Mouse (Mus musculus): ENCODE measurements around the gene Acss1. TPM values are rescaled to one million over a fixed set of nuclear protein-coding genes. Genes with fewer than 3 reads are reported as not detected.
A peak's percentile ranks its signal among the peaks of the same experiment; 100 is the strongest.

Acss1 gene
- polyA plus RNA-seq, 1 experiment, result not detected

DNA sequence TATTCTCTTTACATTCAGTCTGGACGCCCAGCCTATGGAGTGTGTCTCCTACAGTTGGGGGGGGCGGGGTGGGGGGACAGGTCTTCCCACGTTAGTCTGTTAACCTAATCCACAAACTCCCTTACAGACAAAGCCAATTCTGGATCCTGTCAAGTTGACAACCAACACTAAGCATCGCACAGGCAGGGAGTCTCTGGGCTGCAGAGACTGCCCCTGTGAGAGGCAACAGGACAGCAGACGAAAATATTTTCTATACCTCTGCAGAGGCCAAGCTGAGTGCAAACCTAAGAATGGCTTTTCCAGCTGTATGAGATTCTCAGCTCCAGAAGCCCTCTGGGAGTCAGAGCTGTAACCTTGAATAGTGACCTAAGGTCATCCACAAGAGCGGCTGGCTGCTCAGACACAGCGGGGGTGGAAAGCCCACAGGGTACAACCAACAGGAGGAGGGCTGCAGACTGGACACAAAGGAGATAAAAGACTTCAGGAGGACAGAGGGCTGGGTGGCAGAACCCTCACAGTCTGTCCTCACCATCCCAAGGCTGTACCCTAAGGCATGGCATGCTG is 17.7 kb downstream of the Acss1 start:
- WGBS, result 42% methylated on average over 7 of the region's 7 CpGs
- Histone ChIP-seq H3K4me1 (ENCODE audit: control insufficient read depth, insufficient read depth, low read length) (peaks cover 26% of the 10 kb centered on the region), H3K27ac (ENCODE audit: insufficient read depth, low read depth, low read length) (0 out of 2 replicates have a peak overlapping the region, but pooled peaks have one; percentile 26), H3K4me3 (ENCODE audit: insufficient read depth, low read depth, low read length) (no peak overlapping the region)
- TF ChIP-seq CTCF (IDR thresholded peaks at IDR 0.05; ENCODE audit: insufficient read depth, low read depth, low read length), result no peak
- TF ChIP-seq POLR2A (IDR thresholded peaks at IDR 0.05; ENCODE audit: insufficient read depth, low read depth, low read length), result no peak

DNA sequence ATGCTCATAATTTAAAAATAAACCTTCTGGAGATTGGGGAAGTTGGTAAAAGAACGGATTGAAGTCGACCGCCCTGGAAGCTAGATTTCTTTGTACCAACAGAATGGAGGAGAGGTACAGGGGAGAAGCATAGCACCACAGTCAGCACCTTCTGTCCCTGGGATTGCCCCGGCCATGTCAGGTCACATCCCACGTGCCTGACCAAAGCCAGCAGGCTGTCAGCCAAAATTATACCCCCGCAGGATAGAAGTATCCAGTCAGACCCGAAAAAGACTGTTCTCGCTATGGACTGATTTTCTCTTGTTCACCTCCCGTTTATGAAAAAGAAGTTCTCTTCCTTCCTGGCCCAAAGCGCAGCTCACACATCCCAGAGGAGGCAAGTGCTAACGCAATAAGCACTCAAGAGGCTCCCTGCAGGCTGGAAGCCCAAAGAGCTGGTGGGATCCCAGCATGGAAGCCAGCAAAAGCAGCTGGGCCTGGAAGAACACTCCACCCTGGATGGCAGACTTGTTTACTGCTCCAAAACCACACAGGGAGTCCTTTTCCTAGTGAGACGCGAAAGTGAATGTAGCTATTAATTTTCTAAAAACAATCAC is 19.9 kb downstream of the Acss1 start:
- H3K4me1 ChIP-seq (ENCODE audit: control insufficient read depth, insufficient read depth, low read length), result peaks cover 26% of the 10 kb centered on the region
- H3K4me3 ChIP-seq (ENCODE audit: insufficient read depth, low read depth, low read length), result no peak overlapping the region
- 22% methylated on average over 13 of the region's 13 CpGs for WGBS
- TF ChIP-seq CTCF (IDR thresholded peaks at IDR 0.05; ENCODE audit: insufficient read depth, low read depth, low read length) (no peak), POLR2A (IDR thresholded peaks at IDR 0.05; ENCODE audit: insufficient read depth, low read depth, low read length) (no peak)
- peak overlapping the region; percentile 71 for H3K27ac ChIP-seq (ENCODE audit: insufficient read depth, low read depth, low read length)

DNA sequence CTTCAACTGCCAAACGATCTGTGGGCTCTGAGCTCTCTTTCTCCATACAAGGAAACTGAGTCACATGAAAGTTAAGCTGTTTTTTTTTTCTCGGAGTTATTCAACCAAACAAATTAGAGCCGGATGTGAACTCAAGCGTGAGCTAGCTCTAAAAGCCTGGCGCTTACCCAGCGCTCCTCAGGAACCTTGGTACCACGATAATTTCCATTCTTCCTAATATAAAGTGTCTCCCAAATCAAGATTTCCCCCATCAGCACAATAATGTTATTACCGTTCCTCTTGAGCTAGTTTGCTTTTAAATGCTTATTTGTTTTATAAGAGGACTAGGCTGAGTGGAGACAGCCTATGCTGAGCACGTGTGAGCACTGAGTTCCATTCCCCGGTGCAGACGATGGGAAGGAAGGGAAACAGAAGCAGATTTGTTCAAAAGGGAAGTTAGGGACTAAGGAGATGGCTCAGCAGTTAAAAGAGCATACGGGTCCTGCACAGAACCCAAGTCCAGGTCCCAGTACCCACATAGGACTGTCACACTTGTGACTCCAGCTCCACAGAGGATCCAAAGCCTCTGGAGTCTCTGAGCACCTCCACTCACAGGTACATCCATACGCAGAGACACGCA is 20.5 kb downstream of the Acss1 start:
- H3K4me1 ChIP-seq (ENCODE audit: control insufficient read depth, insufficient read depth, low read length), result peaks cover 26% of the 10 kb centered on the region
- peak overlapping the region; percentile 71 for H3K27ac ChIP-seq (ENCODE audit: insufficient read depth, low read depth, low read length)
- no peak for TF ChIP-seq CTCF (IDR thresholded peaks at IDR 0.05; ENCODE audit: insufficient read depth, low read depth, low read length)
- TF ChIP-seq POLR2A (IDR thresholded peaks at IDR 0.05; ENCODE audit: insufficient read depth, low read depth, low read length), result no peak
- WGBS, result 29% methylated on average over 14 of the region's 14 CpGs
- no peak overlapping the region for H3K4me3 ChIP-seq (ENCODE audit: insufficient read depth, low read depth, low read length)

DNA sequence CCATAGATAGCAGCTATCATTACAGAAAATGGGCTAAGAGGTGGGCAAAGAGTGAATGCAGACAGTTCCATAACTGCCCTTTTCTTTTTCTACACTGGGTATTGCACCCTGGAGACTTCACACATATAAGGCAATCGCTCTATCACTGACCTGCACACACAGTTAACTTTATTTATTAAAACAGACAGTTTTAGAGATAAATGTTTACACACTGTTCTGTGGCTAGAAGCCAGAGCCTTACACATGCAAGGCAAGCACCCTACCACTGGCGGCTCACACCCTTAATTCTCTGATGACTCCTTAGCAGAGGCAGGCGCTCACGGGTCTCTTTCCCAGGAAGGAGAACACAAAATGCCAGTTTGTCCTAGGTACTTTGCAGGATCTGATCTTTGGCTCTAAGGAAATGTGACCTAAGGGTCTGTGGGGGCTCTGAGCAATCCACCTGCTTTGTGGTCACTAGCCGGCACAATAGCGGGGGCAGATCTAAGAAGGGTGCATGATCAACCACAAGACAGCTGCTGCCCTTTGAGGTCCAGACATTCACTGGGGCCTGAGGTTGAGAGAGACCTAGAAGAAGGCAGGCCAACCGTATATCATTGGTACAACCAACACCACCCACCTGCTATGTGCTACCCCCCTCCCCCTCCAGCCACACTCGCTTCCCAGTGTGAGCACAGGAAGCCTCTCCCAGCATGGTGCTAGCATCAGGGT is 21.7 kb downstream of the Acss1 start:
- 80% methylated on average over 8 of the region's 8 CpGs for WGBS
- no peak for TF ChIP-seq POLR2A (IDR thresholded peaks at IDR 0.05; ENCODE audit: insufficient read depth, low read depth, low read length)
- no peak for TF ChIP-seq CTCF (IDR thresholded peaks at IDR 0.05; ENCODE audit: insufficient read depth, low read depth, low read length)
- Histone ChIP-seq H3K27ac (ENCODE audit: insufficient read depth, low read depth, low read length) (no peak overlapping the region), H3K4me3 (ENCODE audit: insufficient read depth, low read depth, low read length) (no peak overlapping the region), H3K4me1 (ENCODE audit: control insufficient read depth, insufficient read depth, low read length) (peaks cover 26% of the 10 kb centered on the region)

DNA sequence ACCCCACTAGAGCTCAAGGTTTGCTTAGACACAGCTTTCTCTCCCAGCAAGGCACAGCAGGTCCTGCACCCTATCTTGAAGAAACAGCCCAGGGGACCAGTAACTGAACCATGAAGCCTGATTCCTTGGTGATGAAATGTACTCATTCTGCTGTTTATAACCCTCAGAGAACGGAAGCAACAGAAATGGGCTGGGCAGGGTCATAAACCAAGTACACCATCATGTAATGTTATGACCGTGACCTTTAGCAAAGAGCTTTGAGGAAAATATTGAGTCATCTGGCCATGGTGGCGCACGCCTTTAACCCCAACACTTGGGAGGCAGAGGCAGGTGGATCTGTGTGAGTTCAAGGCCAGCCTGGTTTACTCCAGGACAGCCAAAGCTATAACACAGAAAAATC is 23.1 kb downstream of the Acss1 start:
- TF ChIP-seq POLR2A (IDR thresholded peaks at IDR 0.05; ENCODE audit: insufficient read depth, low read depth, low read length) (no peak), CTCF (IDR thresholded peaks at IDR 0.05; ENCODE audit: insufficient read depth, low read depth, low read length) (no peak)
- Histone ChIP-seq H3K4me1 (ENCODE audit: control insufficient read depth, insufficient read depth, low read length) (peaks cover 19% of the 10 kb centered on the region), H3K4me3 (ENCODE audit: insufficient read depth, low read depth, low read length) (no peak overlapping the region), H3K27ac (ENCODE audit: insufficient read depth, low read depth, low read length) (no peak overlapping the region)
- WGBS, result 86% methylated on average over 4 of the region's 4 CpGs

DNA sequence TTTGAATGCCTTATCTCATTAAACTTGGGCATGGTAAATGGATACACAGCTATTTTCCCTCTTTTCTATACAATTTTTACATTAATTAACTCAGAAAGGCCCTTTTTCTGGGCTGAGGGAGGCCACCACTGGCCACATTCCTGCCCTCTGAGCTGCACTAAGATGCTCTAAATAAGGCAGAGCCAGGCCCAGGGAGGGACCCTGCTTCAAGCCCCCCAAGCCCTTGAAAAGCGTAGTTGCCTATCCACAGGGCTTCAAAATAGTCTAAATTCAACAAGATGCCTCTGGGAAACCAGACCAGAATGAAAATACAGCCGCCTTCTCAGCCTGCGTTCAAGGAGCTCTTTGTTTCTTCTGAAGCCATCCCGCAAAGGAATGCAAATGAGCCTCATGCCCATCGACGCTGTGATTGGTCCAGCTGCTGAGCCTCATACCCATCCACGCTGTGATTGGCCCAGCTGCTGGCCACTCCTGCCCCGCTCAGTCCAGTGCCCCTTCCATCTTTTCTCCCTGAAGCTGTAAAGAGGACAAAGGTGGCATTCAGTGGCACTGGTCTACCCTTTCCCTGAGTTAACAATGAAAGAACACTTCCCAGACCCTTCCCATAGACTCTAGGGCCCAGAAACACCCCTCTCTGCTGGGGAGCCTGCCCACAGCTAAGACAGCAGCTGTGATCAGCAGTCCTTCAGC is 24.4 kb downstream of the Acss1 start:
- 35% methylated on average over 8 of the region's 8 CpGs for WGBS
- Histone ChIP-seq H3K4me1 (ENCODE audit: control insufficient read depth, insufficient read depth, low read length) (peaks cover 14% of the 10 kb centered on the region), H3K27ac (ENCODE audit: insufficient read depth, low read depth, low read length) (peak overlapping the region; percentile 81), H3K4me3 (ENCODE audit: insufficient read depth, low read depth, low read length) (no peak overlapping the region)
- no peak for TF ChIP-seq POLR2A (IDR thresholded peaks at IDR 0.05; ENCODE audit: insufficient read depth, low read depth, low read length)
- TF ChIP-seq CTCF (IDR thresholded peaks at IDR 0.05; ENCODE audit: insufficient read depth, low read depth, low read length), result no peak

DNA sequence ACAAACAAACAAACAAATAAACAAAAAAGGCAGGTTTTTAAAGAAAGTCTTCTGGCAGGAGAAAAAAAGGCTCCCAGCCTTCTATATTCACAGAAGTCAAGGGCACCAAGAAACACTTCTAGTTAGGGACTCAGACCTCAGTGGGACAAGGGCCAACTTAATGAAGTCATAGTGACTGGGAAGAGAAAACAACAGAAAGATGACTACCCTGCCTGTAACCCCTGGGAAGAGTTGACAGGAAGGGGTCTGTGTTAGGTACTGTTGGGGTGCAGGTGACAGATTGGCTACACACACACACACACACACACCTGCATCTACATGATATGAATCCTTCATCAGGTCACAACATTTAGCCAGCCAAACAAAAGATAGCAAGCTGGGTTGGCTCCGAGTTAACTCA is 25.1 kb downstream of the Acss1 start:
- 58% methylated on average over 1 of the region's 1 CpGs for WGBS
- Histone ChIP-seq H3K27ac (ENCODE audit: insufficient read depth, low read depth, low read length) (peak overlapping the region; percentile 58), H3K4me1 (ENCODE audit: control insufficient read depth, insufficient read depth, low read length) (peaks cover 9% of the 10 kb centered on the region), H3K4me3 (ENCODE audit: insufficient read depth, low read depth, low read length) (no peak overlapping the region)
- TF ChIP-seq CTCF (IDR thresholded peaks at IDR 0.05; ENCODE audit: insufficient read depth, low read depth, low read length) (no peak), POLR2A (IDR thresholded peaks at IDR 0.05; ENCODE audit: insufficient read depth, low read depth, low read length) (no peak)

DNA sequence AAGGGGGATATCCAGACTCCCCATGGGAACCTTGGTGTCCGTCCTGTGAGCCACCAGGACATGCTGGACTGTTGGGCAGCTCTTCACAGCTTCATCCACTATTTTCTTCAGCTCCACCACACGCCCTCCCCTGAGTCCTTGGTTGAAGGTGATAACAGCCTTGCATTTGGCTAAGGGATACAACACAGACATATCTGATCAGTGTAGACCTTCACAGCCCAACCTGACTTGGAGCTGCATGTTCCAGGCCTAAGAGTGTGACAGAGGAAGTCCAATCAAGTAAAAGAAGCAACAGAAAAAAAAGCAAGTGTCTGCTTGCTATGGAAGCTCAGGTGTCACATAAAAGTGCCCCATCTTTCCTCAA is 29.9 kb downstream of the Acss1 start:
- Histone ChIP-seq H3K4me1 (ENCODE audit: control insufficient read depth, insufficient read depth, low read length) (no peaks in the 10 kb centered on the region; the same call in 1 of the 2 replicates), H3K4me3 (ENCODE audit: insufficient read depth, low read depth, low read length) (no peak overlapping the region), H3K27ac (ENCODE audit: insufficient read depth, low read depth, low read length) (no peak overlapping the region)
- 70% methylated on average over 2 of the region's 2 CpGs for WGBS
- no peak for TF ChIP-seq CTCF (IDR thresholded peaks at IDR 0.05; ENCODE audit: insufficient read depth, low read depth, low read length)
- TF ChIP-seq POLR2A (IDR thresholded peaks at IDR 0.05; ENCODE audit: insufficient read depth, low read depth, low read length), result no peak

Data from olfactory bulb, adult 2 months (tissue).